Mouse (Mus musculus) embryonic fibroblast, embryonic 13.5 days (primary cell): ENCODE results near the gene Alg14.

ENCODE experiments used
- CTCF ChIP-seq: IDR thresholded peaks from 2 replicates; pipeline ENCODE4 v1.5.1; 2011; ENCODE audit warnings: mild to moderate bottlenecking, control low read depth, low read length, moderate library complexity, borderline replicate concordance; ENCODE audit not compliant: insufficient read depth
- POLR2A ChIP-seq: IDR thresholded peaks from 2 replicates; pipeline ENCODE4 v1.6.1; 2011; ENCODE audit warnings: low read depth, mild to moderate bottlenecking, control low read depth, low read length, moderate library complexity

DNA sequence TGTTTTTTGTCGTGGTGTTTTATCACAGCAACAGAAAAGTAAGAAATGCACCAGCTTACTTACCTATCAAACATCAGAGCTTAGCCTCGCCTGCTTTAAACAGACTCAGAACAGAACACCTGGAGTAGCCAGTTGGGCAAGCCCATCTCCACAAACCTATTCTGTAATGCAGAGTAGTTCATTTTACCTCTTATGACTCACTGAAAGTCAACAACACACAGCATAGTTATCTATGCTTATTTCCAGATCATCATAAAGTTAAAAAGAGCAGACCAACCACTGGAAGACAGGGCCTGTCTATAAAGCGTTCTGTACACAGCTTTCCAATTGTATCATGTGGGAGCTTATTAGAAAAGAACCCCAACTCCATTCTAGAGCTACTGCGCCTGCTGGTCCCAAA lies 109.8 kb downstream of the Alg14 start:
- no peak for TF ChIP-seq CTCF
- TF ChIP-seq POLR2A: no peak
